Mouse (Mus musculus) forebrain, postnatal 0 days (tissue): ENCODE measurements at regions not wholly inside any gene's neighbourhood (a gene's known extent, or its start where the extent isn't known, plus 50 kb on each side); places are given as distances from the start of the nearest gene placed in this dataset.
A peak's percentile ranks its signal among the peaks of the same experiment; 100 is the strongest.

ENCODE experiments used
- ATAC-seq: fragments of 200-750 bp; cut with Nextera tagmentation; 2 replicates; pipeline ENCODE4 v1.8.0; 2017; ENCODE audit warnings: mild to moderate bottlenecking, moderate library complexity
- DNase-seq: peaks from one replicate; pipeline ENCODE4 v3.0.0-alpha.2; 2015
- H3K27ac ChIP-seq: fragments of 300-500 bp; sonication (generic); 2 replicates; pipeline ENCODE4 v1.5.1; 2014; ENCODE audit warnings: low read depth, mild to moderate bottlenecking, antibody characterized with exemption, low read length, moderate library complexity, mixed read lengths
- H3K27me3 ChIP-seq: fragments of 300-500 bp; sonication (generic); 2 replicates; pipeline ENCODE4 v1.6.1; 2014; ENCODE audit warnings: mild to moderate bottlenecking, low read length, mixed read lengths; ENCODE audit not compliant: insufficient read depth
- H3K36me3 ChIP-seq: fragments of 300-500 bp; sonication (generic); 2 replicates; pipeline ENCODE4 v1.6.1; 2014; ENCODE audit warnings: mild to moderate bottlenecking, moderate library complexity; ENCODE audit not compliant: insufficient read depth
- H3K4me1 ChIP-seq: fragments of 300-500 bp; sonication (generic); 2 replicates; pipeline ENCODE4 v1.6.1; 2014; ENCODE audit warnings: antibody characterized with exemption; ENCODE audit not compliant: insufficient read depth
- H3K4me2 ChIP-seq: fragments of 300-500 bp; sonication (generic); 2 replicates; pipeline ENCODE4 v1.6.1; 2014; ENCODE audit warnings: low read depth, mild to moderate bottlenecking, moderate library complexity
- H3K4me3 ChIP-seq: fragments of 300-500 bp; sonication (generic); 2 replicates; pipeline ENCODE4 v1.5.1; 2014; ENCODE audit warnings: low read depth, low read length, mixed read lengths
- H3K9ac ChIP-seq: fragments of 300-500 bp; sonication (generic); 2 replicates; pipeline ENCODE4 v1.6.1; 2014; ENCODE audit warnings: mild to moderate bottlenecking
- H3K9me3 ChIP-seq: fragments of 300-500 bp; sonication (generic); 2 replicates; pipeline ENCODE4 v1.6.1; 2016; ENCODE audit warnings: low read length
- CTCF ChIP-seq: sonication (generic); IDR thresholded peaks from 2 replicates; pipeline ENCODE4 v1.5.1; 2016; ENCODE audit warnings: antibody characterized with exemption, control low read depth, low read depth
- WGBS: fragments of 180-500 bp; shearing (Covaris S2); extraction: QIAGEN DNeasy Blood & Tissue Kit; methylation state at CpG from one replicate; pipeline ENCODE4 v1.1.7; 2014; 5-methylcytosine and 5-hydroxymethylcytosine counted together

GRCm38 (mm10) chr4:99348674-99349073 lies 53.0 kb downstream of the Gm12689 start:
- peak; percentile 42; the same call in 1 of the 2 replicates for TF ChIP-seq CTCF

GRCm38 (mm10) chr4:99353122-99353774 lies 57.5 kb downstream of the Gm12689 start:
- Histone ChIP-seq H3K27ac (no peak overlapping the region), H3K4me1 (no peaks in the 10 kb centered on the region), H3K4me3 (no peak overlapping the region), H3K36me3 (no peaks in the 10 kb centered on the region), H3K9ac (no peak overlapping the region), H3K4me2 (0 out of 2 replicates have a peak overlapping the region, but pooled peaks have one; percentile 45), H3K27me3 (no peaks in the 10 kb centered on the region), H3K9me3 (no peaks in the 10 kb centered on the region)
- TF ChIP-seq CTCF = no peak
- 12% methylated on average over 8 of the region's 8 CpGs for WGBS
- no peak for ATAC-seq
- no peak for DNase-seq

More at GRCm38 (mm10) chr4:99348674-99349073, 53.0 kb downstream of the Gm12689 start:
- no peak overlapping the region for H3K9ac ChIP-seq
- H3K4me3 ChIP-seq = no peak overlapping the region
- no peak for ATAC-seq
- no peak overlapping the region for H3K4me2 ChIP-seq
- no peaks in the 10 kb centered on the region for H3K9me3 ChIP-seq
- H3K4me1 ChIP-seq = no peaks in the 10 kb centered on the region
- H3K36me3 ChIP-seq = no peaks in the 10 kb centered on the region
- no peak for DNase-seq
- H3K27me3 ChIP-seq = no peaks in the 10 kb centered on the region
- H3K27ac ChIP-seq = no peak overlapping the region
- WGBS = 67% methylated on average over 5 of the region's 5 CpGs

- H3K4me1 ChIP-seq = no peaks in the 10 kb centered on the region
- H3K4me3 ChIP-seq = peak overlapping the region; percentile 26
- no peak overlapping the region for H3K27ac ChIP-seq
- peak overlapping the region; percentile 45 for H3K4me2 ChIP-seq
- H3K27me3 ChIP-seq = no peaks in the 10 kb centered on the region
- DNase-seq = peak; percentile 74
- no peak for TF ChIP-seq CTCF
- no peak overlapping the region; the same call in 1 of the 2 replicates for H3K9ac ChIP-seq
- H3K36me3 ChIP-seq = no peaks in the 10 kb centered on the region
- no peaks in the 10 kb centered on the region for H3K9me3 ChIP-seq
- peak; percentile 81 for ATAC-seq
- WGBS = 54% methylated on average over 17 of the region's 17 CpGs
Observed at GRCm38 (mm10) chr4:99354241-99354640, 58.5 kb downstream of the Gm12689 start.

- peak overlapping the region; percentile 45 for H3K4me2 ChIP-seq
- DNase-seq = no peak
- no peak overlapping the region for H3K27ac ChIP-seq
- TF ChIP-seq CTCF = no peak
- H3K27me3 ChIP-seq = no peaks in the 10 kb centered on the region
- H3K4me3 ChIP-seq = peak overlapping the region; percentile 26
- H3K9ac ChIP-seq = no peak overlapping the region; the same call in 1 of the 2 replicates
- WGBS = 25% methylated on average over 9 of the region's 9 CpGs
- no peaks in the 10 kb centered on the region for H3K4me1 ChIP-seq
- ATAC-seq = no peak
- no peaks in the 10 kb centered on the region for H3K9me3 ChIP-seq
- H3K36me3 ChIP-seq = no peaks in the 10 kb centered on the region
Observed at GRCm38 (mm10) chr4:99354835-99355234, 59.1 kb downstream of the Gm12689 start.

DNA sequence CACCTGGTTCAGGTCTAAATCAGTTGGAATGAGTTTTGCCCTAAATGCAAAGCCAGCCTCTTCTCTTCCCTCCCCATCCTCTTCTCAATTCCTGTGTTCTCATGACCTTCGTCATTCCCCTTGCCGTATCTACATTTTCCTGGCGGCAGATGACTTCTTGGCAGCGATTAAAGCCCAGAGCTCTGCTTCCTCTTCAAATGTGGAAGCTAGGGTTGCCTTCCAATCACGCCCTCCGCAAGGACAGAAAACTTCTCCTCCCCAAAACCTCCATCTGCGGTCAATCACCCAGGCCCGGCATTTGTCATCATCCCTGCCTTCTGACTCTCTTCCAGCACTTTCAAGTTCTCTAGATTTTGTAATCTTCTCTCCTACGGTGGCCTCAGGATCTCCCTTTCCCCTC lies 72.3 kb downstream of the Gm12689 start:
- H3K9me3 ChIP-seq = no peaks in the 10 kb centered on the region
- no peaks in the 10 kb centered on the region for H3K36me3 ChIP-seq
- DNase-seq = no peak
- ATAC-seq = no peak
- no peaks in the 10 kb centered on the region; the same call in 1 of the 2 replicates for H3K27me3 ChIP-seq
- H3K9ac ChIP-seq = no peak overlapping the region
- WGBS = 96% methylated on average over 9 of the region's 9 CpGs
- no peaks in the 10 kb centered on the region for H3K4me1 ChIP-seq
- H3K27ac ChIP-seq = no peak overlapping the region
- H3K4me2 ChIP-seq = no peak overlapping the region
- no peak for TF ChIP-seq CTCF
- H3K4me3 ChIP-seq = no peak overlapping the region

GRCm38 (mm10) chr4:99371162-99371561 lies 75.5 kb downstream of the Gm12689 start:
- DNase-seq (no peak), ATAC-seq (no peak)
- no peak overlapping the region for H3K4me3 ChIP-seq
- TF ChIP-seq CTCF = no peak
- H3K27me3 ChIP-seq = peaks cover 4% of the 10 kb centered on the region; the same call in 1 of the 2 replicates
- no peaks in the 10 kb centered on the region for H3K9me3 ChIP-seq
- WGBS = 84% methylated on average over 5 of the region's 5 CpGs
- H3K36me3 ChIP-seq = no peaks in the 10 kb centered on the region
- no peaks in the 10 kb centered on the region for H3K4me1 ChIP-seq
- H3K9ac ChIP-seq = no peak overlapping the region
- H3K27ac ChIP-seq = no peak overlapping the region
- no peak overlapping the region for H3K4me2 ChIP-seq

GRCm38 (mm10) chr4:99376171-99376570 lies 80.5 kb downstream of the Gm12689 start:
- TF ChIP-seq CTCF = no peak

More at GRCm38 (mm10) chr4:99376171-99376570, 80.5 kb downstream of the Gm12689 start:
- H3K9ac ChIP-seq = no peak overlapping the region
- H3K27ac ChIP-seq = no peak overlapping the region
- peaks cover 4% of the 10 kb centered on the region; the same call in 1 of the 2 replicates for H3K27me3 ChIP-seq
- no peak for DNase-seq
- no peaks in the 10 kb centered on the region for H3K36me3 ChIP-seq
- 26% methylated on average over 1 of the region's 1 CpGs for WGBS
- no peaks in the 10 kb centered on the region for H3K4me1 ChIP-seq
- H3K4me2 ChIP-seq = no peak overlapping the region
- no peak overlapping the region for H3K4me3 ChIP-seq
- ATAC-seq = no peak
- H3K9me3 ChIP-seq = no peaks in the 10 kb centered on the region
